Mouse (Mus musculus) neutrophil, adult 65 days (primary cell): ENCODE results near the gene Mmp13. TPM values are rescaled to one million over a fixed set of nuclear protein-coding genes. Genes with fewer than 3 reads are reported as not detected.

Experiments used
- total RNA-seq: library from RNA; stranded (reverse); gene quantifications from 2 replicates; pipeline ENCODE4 v1.2.4, GENCODE M21; 2023

Mmp13 gene
- total RNA-seq, result 0.23 TPM in 1 of 2 replicates, not detected in the other

GRCm38 (mm10) chr9:7272214-7272613 lies at the start of gene Mmp13:
Gene Mmp13 (plus strand): TSS chr9:7272514.

Other genes with a start within 250 kb of the Mmp13 start
- gene Dync2h1, start 88.1 kb upstream of the Mmp13 start, total RNA-seq, result 2.0 and 2.6 TPM in 2 replicates
- 34.5 and 41.4 TPM in 2 replicates for gene Dcun1d5, start 88.0 kb upstream of the Mmp13 start, total RNA-seq
- not detected in 2 replicates for gene Mmp12, start 71.9 kb downstream of the Mmp13 start, total RNA-seq
- gene Mmp1b, start 115.5 kb downstream of the Mmp13 start, total RNA-seq, result not detected in 2 replicates
- not detected in 2 replicates for gene Mmp3, start 173.3 kb downstream of the Mmp13 start, total RNA-seq
- gene Mmp10, start 229.8 kb downstream of the Mmp13 start, total RNA-seq, result not detected in 2 replicates